Mouse (Mus musculus) macrophage (primary cell): ENCODE data around the gene Tmem165. TPM values are rescaled to one million over a fixed set of nuclear protein-coding genes. Genes with fewer than 3 reads are reported as not detected.

Experiments used
- H3K27ac ChIP-seq: fragments of 350-480 bp; formaldehyde crosslinking; 2 replicates; pipeline ENCODE4 v1.9.0; 2021
- H3K36me3 ChIP-seq: fragments of 350-480 bp; formaldehyde crosslinking; 2 replicates; pipeline ENCODE4 v1.9.0; 2021; ENCODE audit errors: inconsistent target
- H3K4me3 ChIP-seq: fragments of 350-480 bp; formaldehyde crosslinking; 2 replicates; pipeline ENCODE4 v1.9.0; 2021; ENCODE audit errors: inconsistent target
- H3K79me2 ChIP-seq: fragments of 350-480 bp; formaldehyde crosslinking; 2 replicates; pipeline ENCODE4 v1.9.0; 2021; ENCODE audit errors: inconsistent target
- WGBS: methylation state at CpG from one replicate; pipeline ENCODE4 v1.1.7; 2026; ENCODE audit warnings: inconsistent platforms; ENCODE audit not compliant: missing documents; 5-methylcytosine and 5-hydroxymethylcytosine counted together
- polyA plus RNA-seq: library from polyadenylated mRNA; stranded (reverse); fragments of 250-400 nt; gene quantifications from 3 replicates; pipeline ENCODE4 v1.2.4, GENCODE M21; 2018; ENCODE audit warnings: inconsistent platforms

Gene Tmem165
- polyA plus RNA-seq, 1 experiment from 2014 or later = 86.9 TPM

DNA sequence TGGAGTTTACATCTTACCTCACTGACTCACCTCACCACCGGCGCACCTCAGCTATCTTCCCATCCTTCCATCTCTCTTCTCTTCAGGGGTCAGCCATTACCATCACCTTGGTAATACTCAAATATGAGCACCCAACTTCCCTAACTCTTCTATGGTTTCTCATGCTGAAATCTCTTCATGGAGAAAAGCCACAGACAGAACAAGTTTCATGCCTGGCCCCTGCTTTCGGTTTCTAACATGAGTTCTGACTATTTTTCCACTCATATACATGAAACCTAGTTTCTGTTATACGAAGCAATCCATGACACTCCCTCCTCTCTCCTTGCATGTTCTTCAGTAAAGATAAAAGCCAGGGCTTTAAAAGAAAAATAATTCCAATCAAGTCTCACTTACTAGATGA, 60.2 kb downstream of the Tmem165 start:
- Histone ChIP-seq H3K4me3 (no peak overlapping the region), H3K27ac (no peak overlapping the region), H3K79me2 (no peaks in the 10 kb centered on the region), H3K36me3 (peaks cover 15% of the 10 kb centered on the region; the same call in 1 of the 2 replicates)
- WGBS = 86% methylated on average over 4 of the region's 4 CpGs

DNA sequence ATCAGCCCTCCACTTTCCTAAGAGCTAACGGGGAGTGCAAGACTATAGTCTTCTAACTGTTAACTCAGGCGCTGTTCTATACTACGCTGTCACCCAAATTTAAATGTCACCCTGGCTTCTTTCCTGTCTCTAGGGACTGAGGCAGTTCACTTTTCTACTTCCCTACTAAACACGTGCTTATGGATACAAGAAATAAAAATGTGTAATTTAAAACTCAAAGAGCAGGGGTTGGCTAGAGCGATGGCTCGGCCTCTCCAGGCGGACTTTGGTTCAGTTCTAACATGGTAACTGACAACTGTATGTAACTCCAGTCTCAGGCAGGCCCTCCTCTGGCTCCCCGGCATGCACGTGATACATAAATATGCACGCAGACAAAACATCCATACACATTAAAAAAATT, 60.8 kb downstream of the Tmem165 start:
- H3K27ac ChIP-seq = no peak overlapping the region
- no peaks in the 10 kb centered on the region for H3K79me2 ChIP-seq
- peaks cover 15% of the 10 kb centered on the region; the same call in 1 of the 2 replicates for H3K36me3 ChIP-seq
- H3K4me3 ChIP-seq = no peak overlapping the region
- WGBS = 99% methylated on average over 10 of the region's 10 CpGs

DNA sequence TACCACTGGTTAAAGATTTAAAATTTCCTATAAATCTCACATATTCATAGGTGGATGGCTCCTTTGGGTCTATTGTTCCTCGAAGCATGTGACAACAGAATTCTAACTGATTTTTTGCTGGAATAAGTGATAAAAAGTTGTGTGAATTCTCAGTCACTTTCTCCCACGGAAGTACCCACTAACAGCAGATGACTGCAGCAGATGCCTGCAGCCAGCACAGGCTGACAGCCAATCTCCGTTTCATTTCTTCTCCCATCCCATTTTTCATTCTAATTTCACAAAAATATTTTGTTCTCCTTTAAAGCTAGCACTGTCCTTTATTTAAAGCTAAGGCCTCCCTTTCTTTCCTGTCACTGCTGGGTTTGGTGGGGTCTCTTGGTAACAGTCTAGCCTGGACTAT, 61.7 kb downstream of the Tmem165 start:
- no peak overlapping the region for H3K4me3 ChIP-seq
- 94% methylated on average over 3 of the region's 3 CpGs for WGBS

DNA sequence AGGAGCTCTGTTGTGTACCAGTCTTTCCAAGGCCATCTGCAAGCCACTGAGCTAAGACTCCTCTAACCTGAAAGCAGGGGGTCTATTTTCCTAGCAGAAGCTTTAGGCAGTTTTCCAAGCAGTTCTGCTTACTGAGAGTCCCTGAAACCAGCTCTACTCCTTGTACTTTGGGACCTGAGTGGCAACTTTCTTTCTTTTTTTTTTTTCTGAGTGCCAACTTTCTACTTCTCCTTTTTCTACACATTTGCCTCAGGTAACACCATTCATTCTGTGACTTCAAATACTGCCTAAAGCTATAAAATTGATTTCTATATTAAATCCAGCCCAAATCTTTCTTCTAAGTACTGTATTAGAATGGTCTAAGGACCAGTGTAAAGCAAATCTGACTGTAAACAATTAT, 62.9 kb downstream of the Tmem165 start:
- 0 out of 2 replicates have a peak, but pooled peaks cover 7% of the 10 kb centered on the region for H3K36me3 ChIP-seq
- H3K4me3 ChIP-seq = no peak overlapping the region
- no peaks in the 10 kb centered on the region for H3K79me2 ChIP-seq
- H3K27ac ChIP-seq = no peak overlapping the region

More for the DNA sequence above, 61.7 kb downstream of the Tmem165 start:
- Histone ChIP-seq H3K79me2 (no peaks in the 10 kb centered on the region), H3K27ac (no peak overlapping the region), H3K36me3 (peaks cover 12% of the 10 kb centered on the region; the same call in 1 of the 2 replicates)

DNA sequence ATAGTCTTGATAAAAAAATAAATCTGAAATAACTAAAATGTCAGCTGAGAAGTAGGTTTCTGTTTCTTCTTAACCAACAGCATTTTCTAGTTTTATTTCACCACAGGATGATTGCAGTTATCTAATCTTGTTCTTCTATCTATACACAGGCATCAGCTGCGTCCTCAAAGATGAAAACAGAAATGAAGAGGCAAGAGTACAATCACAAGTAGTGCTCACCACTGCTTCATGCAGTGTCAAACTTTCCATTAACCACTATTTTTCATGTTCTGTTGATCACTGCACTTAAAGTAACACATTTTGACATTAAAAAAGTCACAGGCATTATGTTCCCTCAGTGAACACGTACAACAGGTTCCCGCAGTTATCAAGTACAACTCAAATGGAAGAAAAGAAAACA, 67.3 kb downstream of the Tmem165 start:
- no peak overlapping the region for H3K4me3 ChIP-seq
- H3K79me2 ChIP-seq = no peaks in the 10 kb centered on the region
- no peak overlapping the region for H3K27ac ChIP-seq
- WGBS = 91% methylated on average over 3 of the region's 3 CpGs
- H3K36me3 ChIP-seq = no peaks in the 10 kb centered on the region

Other genes starting within 250 kb of the Tmem165 start
- gene Kdr, start 205.4 kb upstream of the Tmem165 start, polyA plus RNA-seq = 4.9 to 13.8 TPM (median 5.8 TPM) in 3 replicates
- 44.9 to 60.1 TPM (median 51.8 TPM) in 3 replicates for gene Srd5a3, start 43.6 kb upstream of the Tmem165 start, polyA plus RNA-seq
- 9.7 to 14.2 TPM (median 11.7 TPM) in 3 replicates for gene Clock, start 120.9 kb downstream of the Tmem165 start, polyA plus RNA-seq
- not detected in 3 replicates for gene Pdcl2, start 147.3 kb downstream of the Tmem165 start, polyA plus RNA-seq
- not detected in 3 replicates for gene Nmu, start 179.9 kb downstream of the Tmem165 start, polyA plus RNA-seq